Mouse (Mus musculus): ENCODE data around the gene Tekt4.
A peak's percentile ranks its signal among the peaks of the same experiment; 100 is the strongest.

The Tekt4 gene

DNA sequence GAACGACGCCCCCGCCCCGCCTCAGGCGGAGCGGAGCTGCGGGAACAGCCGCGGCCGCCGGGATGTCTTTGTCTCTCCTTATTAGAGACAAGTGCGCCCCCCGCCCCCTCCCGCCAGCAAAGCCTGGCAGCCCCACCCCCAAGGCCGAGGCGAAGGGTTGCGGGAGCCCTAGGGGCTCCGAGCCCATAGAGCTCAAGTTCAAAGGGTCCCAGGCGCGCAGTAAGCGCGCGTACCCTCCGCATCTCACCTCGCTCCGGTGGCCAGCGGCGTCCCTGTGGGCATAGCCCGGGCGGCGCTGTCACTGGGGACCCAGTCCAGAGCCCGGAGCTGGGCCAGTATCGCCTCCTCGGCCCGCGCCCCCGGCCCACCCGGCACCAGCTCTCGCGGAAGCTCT, 21.2 kb upstream of the Tekt4 start:
- no peak for DNase-seq (ENCODE audit: low spot score in 2 of 2)

- DNase-seq (ENCODE audit: low spot score in 2 of 2), result no peak
Observed at GRCm38 (mm10) chr17:25433617-25434606, 20.5 kb upstream of the Tekt4 start, which contains the start of gene Cacna1h. TSS of gene Cacna1h (minus strand) at chr17:25433783.

DNA sequence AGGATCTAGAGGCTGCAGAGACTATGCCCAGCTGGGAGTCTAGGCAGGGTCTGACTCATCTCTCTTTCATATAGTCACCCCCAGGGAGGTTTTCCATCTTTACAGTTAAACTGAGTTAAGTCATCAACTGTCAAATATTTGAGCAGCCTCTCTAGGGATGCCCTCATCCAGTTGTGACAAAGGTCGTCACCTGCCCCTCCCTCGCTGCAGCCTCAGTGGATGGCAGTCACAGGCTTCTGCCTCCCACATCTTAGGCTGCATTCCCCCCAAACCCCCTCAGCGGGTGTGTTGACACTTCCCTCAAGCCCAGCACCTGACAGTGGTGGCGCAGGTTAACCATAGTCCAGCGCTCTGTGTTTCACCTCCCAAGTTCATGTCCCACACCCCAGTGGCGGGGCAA, 13.0 kb upstream of the Tekt4 start:
- DNase-seq (ENCODE audit: low spot score in 2 of 2), result no peak

DNA sequence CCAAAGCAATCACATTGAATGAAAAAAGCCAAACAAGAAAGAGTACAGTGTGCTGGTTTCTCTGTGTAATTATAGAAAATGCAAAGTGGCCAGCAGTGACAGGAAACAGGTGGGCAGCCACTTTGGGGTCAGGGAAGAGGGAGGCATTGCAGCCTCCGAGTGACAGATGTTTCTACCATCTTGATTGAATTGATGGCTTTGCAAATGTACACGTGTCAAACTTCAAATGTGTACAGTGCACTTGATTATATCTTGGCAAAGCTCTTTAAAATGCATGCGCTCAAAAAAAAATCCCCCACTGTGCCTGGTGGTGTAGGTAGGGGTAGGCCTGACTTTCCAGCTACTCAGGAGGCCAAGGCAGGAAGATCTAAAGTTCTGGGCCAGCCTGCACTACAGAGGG, 11.5 kb upstream of the Tekt4 start:
- no peak for DNase-seq (ENCODE audit: low spot score in 2 of 2)

DNA sequence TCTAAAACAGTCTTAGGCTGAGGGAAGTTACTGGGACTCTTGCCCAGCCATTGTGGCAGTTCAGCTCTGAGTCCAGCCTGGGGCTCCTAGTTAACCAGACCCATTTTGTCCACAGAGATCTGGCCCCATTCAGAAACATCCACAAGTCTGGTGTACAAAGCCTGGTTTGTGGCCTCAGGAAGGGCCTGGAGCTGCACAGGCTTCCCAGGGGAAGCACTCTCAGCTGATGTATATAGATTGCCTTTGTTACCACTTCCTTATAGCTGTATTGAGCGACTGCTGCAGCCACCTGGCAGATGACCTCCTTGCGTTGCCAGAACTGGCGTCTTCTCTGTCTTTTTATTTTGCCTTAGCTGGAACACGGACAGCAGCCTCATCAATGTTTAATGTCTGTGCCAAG, 9.3 kb upstream of the Tekt4 start:
- no peak for DNase-seq (ENCODE audit: low spot score in 2 of 2)

GRCm38 (mm10) chr17:25445841-25446240, 8.6 kb upstream of the Tekt4 start:
- no peak for DNase-seq (ENCODE audit: low spot score in 2 of 2)

DNA sequence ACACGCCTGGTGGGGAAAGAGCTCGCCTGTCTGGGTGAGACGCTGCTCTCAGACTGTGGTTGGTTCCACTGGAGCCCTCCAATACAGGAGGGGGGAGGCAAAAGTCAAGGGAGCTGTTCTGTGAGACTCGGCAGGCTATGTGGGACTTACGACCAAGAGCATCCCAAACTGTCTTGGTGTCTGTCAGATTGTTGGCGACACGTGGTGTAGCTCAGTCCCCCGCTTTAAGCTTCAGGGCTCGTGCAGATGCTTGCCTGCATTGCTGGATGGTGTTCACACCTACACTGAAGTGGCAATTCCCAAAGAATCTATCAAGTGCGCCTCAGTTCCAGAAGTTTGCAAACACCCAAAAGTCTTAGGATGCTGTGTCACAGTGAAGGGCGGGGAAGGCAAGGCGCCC, 6.5 kb upstream of the Tekt4 start:
- DNase-seq (ENCODE audit: low spot score in 2 of 2), result no peak

- no peak for DNase-seq (ENCODE audit: low spot score in 2 of 2)
Observed at GRCm38 (mm10) chr17:25450329-25450728, 4.1 kb upstream of the Tekt4 start.

DNA sequence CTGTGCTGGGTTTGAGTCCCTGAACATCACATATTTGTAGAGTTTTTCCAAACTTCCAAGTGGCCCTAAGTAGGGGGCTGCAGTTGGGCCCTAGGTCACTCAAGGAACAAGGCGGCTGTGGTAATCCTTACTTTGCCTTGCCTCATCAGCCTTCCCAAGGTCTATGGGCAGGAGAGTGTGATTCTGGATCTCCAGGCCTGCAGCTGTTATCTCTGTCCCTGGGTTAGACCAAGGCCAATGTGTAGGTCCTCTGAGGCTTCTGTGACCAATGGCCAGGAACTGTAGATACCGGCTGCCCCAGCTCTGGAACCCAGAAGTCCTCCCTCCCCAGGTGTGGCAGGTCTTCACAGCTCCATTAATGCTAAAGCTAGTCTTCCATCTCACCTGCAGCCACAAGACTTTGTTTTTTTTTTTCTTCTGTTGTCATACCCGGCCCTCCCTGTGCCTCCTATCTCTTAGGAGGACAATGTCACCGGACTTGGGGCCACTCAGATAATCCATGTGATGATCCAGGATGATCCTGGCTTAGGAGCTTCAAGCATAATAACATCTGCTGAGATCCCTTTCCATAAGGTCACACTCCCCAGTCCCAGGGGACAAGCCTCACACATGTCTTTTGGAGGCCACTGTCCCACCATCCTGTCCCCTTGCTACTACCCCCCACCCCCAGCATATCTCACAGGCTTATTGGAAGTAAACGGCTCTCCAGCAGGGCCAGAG, 2.0 kb upstream of the Tekt4 start:
- DNase-seq (ENCODE audit: low spot score in 2 of 2), result no peak

DNA sequence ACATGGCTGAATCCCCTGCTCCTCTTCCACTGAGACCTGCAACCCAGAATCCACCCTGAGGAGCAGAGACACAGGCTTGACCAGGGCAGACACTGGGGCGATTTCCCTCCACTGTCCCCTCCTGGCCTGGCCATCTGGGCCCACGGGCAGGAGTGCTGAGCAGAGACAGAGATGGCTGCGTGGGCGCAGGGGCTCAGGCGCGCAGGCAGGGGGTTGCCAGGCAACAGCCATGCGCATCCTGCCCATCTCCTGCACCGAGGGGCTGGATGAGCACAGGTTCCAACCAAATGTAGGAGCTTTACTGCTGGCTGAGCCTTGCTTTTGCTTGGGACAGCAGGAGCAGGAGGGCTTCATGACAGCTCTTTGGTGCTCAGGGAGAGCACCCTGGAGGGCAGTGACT, 2.1 kb downstream of the Tekt4 start:
- no peak for DNase-seq (ENCODE audit: low spot score in 2 of 2)

DNA sequence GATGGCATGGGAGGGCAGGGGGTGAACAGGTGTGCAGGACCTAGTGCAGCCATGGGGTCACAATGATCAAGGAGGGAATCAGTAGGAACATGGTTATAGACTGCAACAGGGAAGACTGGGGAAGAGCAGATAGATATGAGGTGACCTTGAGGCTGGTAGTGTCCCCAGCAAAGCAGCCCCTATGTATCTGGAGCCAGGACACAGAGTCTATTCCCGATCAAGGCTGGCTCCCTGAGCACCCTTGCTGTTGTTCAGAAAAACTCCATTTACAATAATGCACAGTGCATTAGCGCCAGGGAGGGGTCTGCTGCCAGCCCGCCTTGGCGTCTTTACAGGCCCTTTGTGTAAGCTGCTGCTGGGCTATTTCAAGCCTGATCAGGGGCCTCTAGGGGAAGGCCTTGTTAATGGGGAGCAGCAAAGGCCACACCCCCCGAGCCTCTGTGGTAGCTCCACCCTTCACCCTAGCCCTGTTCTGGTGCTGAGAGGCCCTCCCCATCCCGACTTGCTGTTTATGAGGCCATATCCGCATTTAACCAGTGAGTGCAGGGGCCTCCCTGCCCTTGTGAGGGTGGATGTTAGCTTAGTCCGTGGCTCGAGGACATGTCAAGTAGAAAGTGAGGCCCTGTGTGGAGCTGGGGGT, 7.9 kb downstream of the Tekt4 start:
- no peak for DNase-seq (ENCODE audit: low spot score in 2 of 2)

- DNase-seq (ENCODE audit: low spot score in 2 of 2), result no peak
Observed at GRCm38 (mm10) chr17:25463326-25463945, 9.0 kb downstream of the Tekt4 start.

DNA sequence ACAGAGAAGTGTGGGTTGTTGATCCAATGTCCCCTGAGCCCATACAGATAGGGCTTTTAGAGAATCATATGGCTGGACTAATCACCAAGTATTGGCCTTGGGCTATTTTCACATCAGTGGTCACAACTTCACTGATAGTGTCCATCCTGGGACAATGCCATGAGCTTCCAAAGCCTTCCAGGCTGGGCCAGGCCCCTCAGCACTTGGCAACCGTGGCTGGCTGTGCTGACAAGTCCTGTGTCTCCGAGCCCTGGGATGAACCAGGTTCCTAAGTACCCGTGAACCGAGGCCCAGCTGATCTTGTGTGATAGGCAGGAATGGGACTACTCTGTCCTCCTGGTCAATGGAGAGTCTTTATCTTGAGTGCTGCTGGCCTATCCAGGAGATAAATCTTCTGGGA, 9.7 kb downstream of the Tekt4 start:
- no peak for DNase-seq (ENCODE audit: low spot score in 2 of 2)

DNA sequence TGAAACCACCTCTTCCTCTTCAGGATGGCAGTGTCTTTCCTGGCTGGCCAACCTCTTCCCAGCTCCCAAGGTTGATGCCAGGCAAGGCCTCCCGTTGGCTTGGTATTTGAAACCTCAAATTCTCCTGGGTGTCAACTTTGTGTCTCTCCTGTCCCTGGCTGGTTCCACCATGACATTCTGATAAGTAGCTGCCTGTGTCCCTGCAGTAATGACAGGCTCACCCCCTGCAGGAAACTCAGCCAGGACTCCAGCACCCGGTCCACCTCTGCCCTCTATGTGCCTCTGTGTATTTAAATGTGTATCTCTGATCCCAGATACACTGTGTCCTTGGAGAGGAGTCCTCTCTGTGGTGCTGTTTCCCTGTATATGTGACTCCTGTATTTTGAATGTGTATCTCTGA, 11.8 kb downstream of the Tekt4 start:
- no peak for DNase-seq (ENCODE audit: low spot score in 2 of 2)

- DNase-seq (ENCODE audit: low spot score in 2 of 2), result no peak
Observed at GRCm38 (mm10) chr17:25467781-25468180, 13.4 kb downstream of the Tekt4 start.

DNA sequence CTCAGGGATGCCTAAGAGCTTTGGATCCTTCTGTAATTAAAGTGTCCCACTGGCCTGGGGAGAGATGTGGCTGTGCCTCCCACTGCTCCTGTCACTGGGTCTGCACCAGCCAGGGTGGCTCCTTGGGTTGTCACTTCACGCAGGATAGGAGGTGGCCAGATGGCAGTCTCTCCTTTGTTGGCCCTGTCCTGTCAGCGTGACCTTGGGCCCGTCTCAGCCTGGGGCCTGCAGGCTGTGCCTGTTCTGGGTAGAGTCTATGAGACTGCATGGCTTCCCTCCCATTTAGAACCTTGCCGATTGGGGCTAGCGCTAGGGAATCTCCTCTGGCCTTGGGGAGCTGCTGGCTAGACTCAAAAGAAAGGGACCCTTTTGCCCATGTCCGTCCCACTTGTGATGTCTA, 13.9 kb downstream of the Tekt4 start:
- DNase-seq (ENCODE audit: low spot score in 2 of 2), result no peak

DNA sequence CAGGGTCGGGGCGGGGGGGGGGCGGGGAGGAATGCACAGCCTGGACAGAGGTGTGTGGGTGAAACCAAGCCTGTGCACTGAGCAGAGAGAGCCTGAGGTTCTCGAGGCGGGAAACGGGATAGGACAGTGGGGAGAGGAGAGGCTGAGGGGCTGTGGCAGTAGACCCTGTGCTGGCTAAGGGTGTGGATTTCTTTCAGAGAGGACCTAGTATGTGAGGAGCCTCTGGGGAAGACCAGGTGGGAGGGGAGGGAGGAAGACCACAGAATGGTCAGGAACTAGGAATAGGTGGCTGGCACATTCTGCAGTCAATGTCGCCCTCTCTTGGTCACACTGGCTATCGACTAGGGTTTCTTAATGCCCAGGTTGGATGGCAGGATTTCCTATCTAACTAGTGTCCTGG, 15.4 kb downstream of the Tekt4 start:
- DNase-seq (ENCODE audit: low spot score in 2 of 2), result no peak

DNA sequence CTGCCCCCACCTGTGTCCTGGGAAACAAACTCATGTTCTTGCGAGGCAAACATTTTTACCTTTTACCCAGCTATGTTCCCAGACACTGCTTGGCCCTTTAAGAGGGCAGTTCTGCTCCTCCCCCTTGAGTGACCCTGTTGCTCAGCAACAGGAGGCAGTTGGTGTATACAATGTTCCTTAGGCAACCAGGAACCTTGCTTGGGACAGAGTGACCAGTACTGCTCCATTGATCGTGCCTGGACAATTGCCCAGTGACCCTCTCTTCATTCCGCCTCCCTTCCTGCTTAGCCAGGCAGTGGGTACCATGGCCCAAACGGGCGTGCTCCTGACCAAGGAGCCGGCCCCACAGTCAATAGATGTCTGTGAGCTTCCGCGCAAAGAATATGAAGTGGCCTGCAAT, 17.0 kb downstream of the Tekt4 start:
- no peak for DNase-seq (ENCODE audit: low spot score in 2 of 2)

DNA sequence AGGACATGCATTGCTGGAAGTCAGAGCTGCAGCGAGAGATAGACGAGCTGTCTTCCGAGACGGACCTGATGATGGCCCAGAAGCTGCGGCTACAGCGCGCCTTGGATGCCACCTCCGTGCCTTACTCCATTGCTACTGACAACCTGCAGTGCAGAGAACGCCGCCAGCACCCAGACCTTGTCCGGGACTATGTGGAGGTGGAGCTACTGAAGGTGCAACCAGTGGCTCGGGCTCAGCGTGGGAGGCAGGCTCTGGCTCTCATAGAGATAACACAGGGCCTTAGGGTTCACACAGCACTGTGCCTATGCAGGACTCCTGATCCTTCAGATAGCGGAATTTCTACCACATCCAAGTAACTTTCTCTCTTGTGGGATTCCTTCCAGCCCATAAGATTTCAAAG, 17.6 kb downstream of the Tekt4 start:
- DNase-seq (ENCODE audit: low spot score in 2 of 2), result no peak

DNA sequence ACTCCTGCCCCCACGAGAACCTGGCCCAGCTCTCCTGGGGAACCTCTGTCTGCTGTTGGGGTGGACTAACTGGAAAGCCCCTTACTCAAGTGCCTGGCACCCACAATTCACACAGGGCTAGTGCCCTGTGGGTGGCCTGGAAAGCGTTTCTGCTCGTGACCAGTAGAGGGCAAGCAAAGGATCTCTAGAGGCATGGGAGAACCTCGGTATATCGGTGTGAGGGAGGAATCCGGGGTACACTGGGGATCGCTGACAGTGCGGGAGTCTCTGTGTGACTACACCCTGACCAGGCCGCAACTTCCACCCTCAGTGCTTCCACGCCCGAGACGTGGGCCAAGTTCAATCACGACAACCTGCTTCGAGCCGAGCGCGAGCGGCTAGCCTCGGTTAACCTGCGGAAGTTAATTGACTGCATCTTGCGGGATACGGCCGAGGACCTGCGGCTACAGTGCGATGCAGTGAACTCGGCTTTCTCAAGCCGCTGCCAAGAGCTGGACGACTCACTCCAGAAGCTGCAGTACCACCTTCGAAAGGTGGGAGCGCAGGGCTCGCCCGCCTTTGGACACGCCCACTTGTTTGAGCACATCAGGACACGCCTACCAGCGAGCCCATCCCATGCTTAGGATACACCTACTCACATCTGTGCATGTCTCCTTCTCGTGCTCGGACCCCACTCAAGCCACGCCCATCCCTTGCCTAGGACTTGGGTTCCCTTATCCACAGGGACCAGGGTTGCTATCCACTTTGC, 20.1 kb downstream of the Tekt4 start:
- DNase-seq (ENCODE audit: low spot score in 2 of 2), result peak; percentile 70 to 80
